Mouse (Mus musculus): Measurements from ENCODE around the gene Dph3.

The Dph3 gene

DNA sequence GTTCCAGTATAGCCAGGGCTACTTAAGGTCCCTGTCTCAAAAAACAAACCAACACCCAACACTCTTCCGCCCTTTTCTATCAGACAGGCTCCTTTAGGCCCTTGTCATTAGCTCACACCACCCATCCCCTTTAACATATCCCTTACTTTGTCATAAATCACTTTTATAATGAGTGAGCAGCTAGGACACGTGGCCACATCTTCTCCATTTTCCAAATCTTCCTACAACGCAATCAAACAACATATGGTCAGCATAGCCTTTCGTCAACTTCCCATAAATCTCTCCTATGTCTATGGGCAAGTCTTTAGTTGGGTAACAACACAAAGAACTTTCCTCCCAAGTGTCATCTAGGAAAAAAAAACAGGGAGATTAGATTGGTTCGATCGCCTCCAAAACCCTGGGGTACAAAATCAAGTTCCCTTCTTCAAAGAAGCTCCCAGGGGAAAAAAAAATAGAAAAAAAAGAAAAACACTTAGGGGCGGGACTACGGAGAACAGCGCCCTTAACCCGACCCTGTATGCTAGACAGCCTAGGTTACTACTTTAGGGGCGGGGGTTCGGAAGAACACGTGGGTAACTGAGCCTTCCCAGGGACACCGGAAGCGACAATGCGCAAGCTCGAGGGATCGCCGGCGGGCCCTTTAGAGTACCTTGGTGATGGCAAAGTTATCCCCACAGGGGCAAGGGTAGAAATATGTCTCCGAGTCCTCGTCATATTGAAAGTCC, 606 bp downstream of the Dph3 start, which contains the start of gene Oxnad1:
Gene Oxnad1, plus strand, starts transcription at position 614 of the 725 bp plus-strand sequence.
- no peak for DNase-seq

DNA sequence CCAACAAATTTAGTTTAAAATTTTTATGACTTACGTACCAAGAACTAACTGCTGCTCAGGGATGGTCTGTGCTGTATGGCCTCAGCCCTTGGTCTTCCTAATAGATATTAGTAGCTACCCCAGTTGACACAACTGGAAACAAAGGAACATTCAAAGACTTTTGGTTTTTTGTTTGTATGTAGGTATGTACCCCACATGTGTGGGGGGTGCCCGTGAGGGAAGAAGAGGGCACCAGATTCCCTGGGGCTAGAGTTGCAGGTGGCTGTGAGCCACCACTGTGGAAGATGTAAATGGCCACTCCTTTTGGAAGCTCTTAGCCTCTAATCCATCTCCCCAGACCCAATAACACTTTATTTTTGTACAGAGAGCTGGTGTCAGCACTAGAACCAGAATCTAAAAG, 2.1 kb downstream of the Dph3 start:
- DNase-seq, result no peak

DNA sequence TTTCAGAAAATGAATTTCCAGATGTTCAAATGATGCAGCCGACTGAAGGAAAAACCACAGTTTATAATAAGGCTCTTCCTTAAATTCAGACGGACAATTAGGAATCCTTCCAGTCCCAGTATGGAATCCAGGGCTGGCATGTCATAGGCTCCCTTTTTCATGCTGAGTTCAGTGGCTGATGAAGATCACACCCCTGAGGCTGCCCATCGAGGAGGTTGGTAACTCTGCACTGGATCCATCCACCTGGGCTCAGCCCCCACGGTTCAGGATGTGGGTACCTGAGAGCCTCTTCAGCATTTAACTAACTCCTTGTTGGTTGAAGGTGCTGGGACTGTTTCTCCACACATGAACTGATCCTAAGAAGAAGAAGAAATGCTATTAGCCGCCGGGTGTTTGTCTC, 2.6 kb downstream of the Dph3 start:
- DNase-seq, result no peak

DNA sequence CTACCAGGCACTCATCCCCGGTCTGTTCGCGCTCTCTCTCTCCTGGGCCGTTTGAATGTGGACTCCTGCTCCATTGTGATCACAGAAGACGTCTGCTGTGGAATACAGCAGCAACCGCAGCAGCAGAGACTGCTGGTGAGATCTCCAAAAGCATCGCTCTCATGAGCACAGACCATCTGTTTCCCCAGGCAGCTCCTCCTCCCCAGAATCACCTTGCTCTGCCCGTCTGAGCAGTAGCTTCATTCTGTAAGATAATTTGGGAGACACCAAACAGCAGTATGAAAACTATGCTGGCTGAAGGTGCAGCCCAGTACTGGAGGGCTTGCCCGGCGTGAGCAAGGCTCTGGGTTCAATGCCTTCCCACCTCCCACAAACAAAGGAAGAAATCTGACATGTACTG, 4.5 kb downstream of the Dph3 start:
- DNase-seq, result no peak

GRCm38 (mm10) chr14:32076896-32077575, 8.5 kb downstream of the Dph3 start:
- peak; percentile 83 for DNase-seq

DNA sequence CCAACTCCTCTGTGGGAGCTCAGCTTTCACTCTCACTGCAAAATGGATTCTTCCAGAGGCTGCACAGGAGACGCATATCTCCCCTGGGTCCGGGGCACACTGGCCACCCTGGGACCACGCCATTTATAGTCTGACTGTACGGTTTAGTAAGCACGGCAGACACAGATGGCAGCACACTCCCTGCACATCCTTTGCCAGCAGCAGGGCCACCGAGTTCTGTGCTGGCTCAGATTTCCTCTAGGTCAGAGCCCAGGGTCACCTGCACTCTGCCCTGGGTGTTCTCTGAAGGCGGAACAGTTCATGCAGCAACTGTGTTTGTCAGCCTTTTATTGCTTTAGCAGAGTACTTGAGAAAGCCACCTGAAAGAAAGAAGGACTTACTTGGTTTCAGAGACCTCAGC, 11.6 kb downstream of the Dph3 start:
- DNase-seq, result peak; percentile 50

GRCm38 (mm10) chr14:32073211-32073685, 12.3 kb downstream of the Dph3 start:
- peak; percentile 42 for DNase-seq

DNA sequence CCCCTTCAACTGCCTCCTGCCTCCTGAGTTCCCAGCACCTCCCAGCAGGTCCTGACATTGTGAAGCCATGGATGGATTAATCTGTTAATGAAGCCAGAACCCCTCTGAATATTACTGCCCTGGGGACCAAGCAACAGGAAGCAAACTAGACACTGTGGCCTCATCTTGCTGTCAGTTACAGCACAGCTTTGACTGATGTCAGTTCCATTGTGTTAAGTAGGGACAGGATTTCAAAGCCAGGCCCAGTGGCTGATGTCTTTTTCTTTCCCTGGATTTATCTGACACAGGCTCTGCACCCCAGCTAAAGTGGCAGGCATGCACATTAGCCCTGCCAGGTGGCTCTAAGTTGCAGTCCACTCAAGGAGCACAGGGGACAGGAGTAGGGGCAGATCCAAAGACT, 12.7 kb downstream of the Dph3 start:
- DNase-seq, result no peak

DNA sequence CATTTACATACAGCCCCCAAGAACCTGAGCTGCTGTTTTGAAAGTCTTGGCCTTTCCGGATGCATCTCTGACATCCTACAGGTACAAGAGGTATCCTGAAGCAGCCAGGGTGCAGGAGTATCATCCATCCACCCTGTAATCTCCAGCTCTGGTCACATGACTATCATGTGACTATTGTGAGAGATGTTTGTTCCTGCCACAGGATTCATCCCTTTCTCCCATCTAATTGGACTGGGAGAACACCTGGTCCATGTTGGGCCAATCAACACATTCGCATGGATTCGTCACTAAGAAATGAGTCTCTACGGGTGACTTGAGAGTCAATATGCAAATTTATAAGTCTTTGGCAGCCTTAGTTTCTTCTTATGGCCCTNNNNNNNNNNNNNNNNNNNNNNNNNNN, 24.1 kb downstream of the Dph3 start:
- DNase-seq, result no peak

DNA sequence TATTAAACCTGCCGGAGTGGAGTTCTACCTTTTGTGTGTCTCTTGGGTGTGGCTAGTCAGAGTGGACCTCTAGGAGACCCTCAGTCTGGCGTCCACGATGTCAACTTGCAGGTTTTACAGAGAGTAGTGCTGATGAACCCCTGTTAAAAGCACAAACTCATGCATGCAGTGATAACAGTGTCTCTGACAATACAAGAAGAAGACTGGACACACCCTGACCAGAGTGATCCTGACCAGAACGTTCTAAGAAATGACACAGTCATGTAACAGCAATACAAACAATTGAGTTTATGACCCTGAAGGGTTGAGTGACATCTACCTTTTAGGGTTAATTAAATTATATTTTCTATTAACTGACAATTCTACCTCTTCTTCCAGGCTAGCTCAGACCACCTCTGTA, 27.9 kb downstream of the Dph3 start:
- no peak for DNase-seq

DNA sequence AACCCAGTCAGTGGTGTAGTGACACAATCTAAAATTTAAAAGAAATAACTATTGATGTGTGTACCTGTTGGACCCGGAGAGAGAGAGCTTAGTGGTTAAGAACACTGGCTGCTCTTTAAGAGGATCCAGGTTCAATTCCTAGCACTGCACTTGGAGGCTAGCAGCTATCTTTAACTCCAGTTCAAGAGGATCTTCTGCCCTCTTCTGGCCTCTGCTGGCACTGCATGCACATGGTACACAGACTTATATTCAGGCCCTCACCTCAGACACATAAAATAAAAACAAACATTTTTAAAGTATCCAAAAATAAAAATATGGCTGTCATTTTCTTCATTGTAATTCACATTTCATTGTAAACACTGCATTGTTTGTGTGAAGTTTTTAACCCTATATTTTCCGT, 28.9 kb downstream of the Dph3 start:
- DNase-seq, result no peak

- DNase-seq, result no peak
Observed at GRCm38 (mm10) chr14:32055781-32056180, 29.7 kb downstream of the Dph3 start.

DNA sequence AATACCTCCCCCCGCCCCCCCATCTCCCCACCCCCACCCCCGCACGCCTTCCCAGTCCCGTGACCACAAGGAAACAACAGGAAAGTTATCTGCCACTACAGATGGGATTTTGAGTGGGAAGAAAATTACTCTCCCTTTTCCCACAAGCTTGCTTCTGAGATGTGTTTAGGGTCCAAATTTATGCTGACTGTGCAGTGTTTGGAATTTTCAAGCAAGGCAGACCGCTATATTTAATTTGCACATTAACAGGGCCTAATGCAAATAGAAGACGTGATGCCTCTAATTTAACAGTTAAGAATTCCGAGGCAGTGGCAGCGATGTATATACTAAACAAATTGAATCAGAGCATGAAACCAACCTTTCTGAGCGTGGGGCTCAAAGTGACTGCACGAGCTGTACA, 30.7 kb downstream of the Dph3 start:
- no peak for DNase-seq

DNA sequence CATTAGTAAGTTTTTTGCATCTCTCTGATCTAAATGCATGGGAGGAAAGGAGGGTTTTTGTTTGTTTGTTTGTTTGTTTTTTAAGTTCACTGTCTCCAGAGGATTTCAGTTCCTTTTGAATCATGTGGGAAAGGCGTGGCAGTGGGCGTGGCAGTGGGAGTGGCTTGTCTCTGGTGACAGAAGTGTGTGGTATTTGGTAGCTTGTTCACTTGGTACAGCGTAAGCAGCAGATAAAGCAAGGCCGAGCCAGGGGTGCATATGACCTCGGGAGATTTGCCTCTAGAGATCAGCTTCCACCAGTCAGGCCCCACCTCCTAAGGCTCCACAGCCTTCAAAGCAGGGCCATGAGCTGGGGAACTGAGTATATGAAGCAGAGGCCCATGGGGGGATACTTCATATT, 31.6 kb downstream of the Dph3 start:
- no peak for DNase-seq

- no peak for DNase-seq
Observed at GRCm38 (mm10) chr14:32050171-32050570, 35.4 kb downstream of the Dph3 start.

DNA sequence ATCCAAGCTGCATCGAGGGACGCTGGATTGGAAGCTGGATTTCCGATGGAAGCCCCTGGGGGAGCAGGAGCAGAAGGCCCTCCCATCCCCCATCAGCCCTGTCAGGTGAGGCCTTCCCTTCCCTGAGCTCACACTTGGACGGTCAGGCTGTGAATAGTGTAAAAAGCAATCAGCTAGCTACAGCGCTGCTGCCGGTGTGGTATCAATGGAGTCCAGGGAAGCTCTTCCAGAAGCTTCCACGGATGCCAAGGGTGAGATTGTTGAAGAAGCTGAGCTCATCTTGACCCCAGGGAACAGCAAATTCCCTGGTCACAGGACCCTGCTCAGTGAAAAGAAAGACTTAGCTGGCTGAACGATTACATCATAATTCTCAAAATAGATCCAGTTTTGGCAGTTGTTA, 39.2 kb downstream of the Dph3 start:
- no peak for DNase-seq

- DNase-seq, result no peak
Observed at GRCm38 (mm10) chr14:32042108-32042507, 43.4 kb downstream of the Dph3 start.

- no peak for DNase-seq
Observed at GRCm38 (mm10) chr14:32037661-32038252, 47.8 kb downstream of the Dph3 start.

DNA sequence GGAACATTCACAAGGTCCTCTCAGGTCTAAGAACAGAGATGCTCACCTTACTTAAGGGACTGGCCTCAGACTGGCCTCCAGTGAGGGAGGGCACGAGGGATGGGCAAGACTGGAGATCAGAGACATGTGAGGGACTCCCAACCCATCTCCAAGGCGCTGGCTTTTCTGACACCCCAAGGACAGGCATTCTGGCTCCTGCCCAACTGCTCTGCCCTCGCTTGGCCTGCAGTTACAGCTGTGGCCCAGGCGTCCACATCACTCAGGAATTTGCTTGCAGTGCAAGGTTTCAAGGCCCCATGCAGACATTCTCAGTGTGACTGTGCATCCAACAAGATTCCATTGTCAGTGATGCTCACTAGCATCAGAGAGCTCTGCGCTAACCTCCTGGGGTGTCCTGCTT, 49.0 kb downstream of the Dph3 start:
- no peak for DNase-seq

DNA sequence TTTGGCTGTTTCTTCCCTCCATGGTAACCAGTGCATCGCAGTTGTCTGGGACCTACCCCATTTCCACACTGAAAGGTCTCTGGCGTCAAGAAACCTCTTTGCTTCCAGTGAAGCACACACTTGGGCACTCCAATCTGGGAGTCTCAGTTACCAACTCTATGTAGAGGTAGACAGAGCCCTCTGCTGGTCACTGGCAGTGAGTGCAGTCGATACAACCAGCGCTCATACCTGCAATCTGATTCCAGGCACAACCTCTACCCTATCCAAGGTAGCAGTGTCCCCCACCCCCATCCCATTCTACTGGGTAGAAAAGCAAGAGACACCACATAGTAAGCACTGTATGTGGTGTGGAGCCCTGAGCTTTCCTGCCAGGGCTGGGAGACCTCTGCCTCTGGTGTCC, 53.0 kb downstream of the Dph3 start:
- peak; percentile 83 for DNase-seq

Data from cerebellum, adult 11-12 months (tissue).